Mouse (Mus musculus): ENCODE data around the gene Kcng1. TPM values are rescaled to one million over a fixed set of nuclear protein-coding genes. Genes with fewer than 3 reads are reported as not detected.

Gene Kcng1
- total and polyA plus RNA-seq, 3 experiments = not detected

DNA sequence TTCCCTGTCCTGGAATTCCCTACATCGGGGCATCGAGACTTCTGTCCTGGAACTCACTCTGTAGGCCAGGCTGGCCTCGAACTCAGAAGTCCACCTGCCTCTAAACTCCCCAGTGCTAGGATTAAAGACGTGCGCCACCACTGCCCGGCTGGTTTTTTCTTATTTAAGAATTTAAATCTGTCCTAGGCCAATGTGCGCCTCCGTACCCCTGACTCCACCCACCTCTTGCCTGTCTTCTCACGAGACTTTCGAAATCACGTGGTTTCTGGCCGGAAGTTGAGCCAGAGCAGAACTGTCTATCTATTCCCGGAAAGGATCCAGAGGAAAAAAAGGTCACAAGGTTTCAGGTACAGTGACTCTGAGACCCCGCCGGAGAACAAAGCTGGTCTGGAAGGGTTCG is 29.5 kb upstream of the Kcng1 start:
- Histone ChIP-seq H3K4me1 (ENCODE audit: control insufficient read depth in 1 of 2, insufficient read depth in 2 of 2, low read length in 2 of 2) (no peaks in the 10 kb centered on the region), H3K27ac (ENCODE audit: control insufficient read depth, low read depth, low read length) (no peak overlapping the region), H3K36me3 (ENCODE audit: control insufficient read depth in 1 of 2, insufficient read depth in 2 of 2, low read length in 2 of 2) (no peaks in the 10 kb centered on the region), H3K9me3 (replicated peaks; ENCODE audit: insufficient read depth, low read length) (no peaks in the 10 kb centered on the region), H3K4me3 (ENCODE audit: control insufficient read depth in 1 of 2, insufficient read depth in 1 of 2, low read depth in 2 of 2, low read length in 2 of 2) (no peak overlapping the region), H3K9ac (ENCODE audit: control insufficient read depth, low read depth, low read length, poor library complexity, severe bottlenecking) (no peak overlapping the region), H3K27me3 (ENCODE audit: control insufficient read depth in 1 of 2, insufficient read depth in 2 of 2, low read length in 2 of 2) (no peaks in the 10 kb centered on the region), H3K79me2 (ENCODE audit: control insufficient read depth, insufficient read depth, low read length, poor library complexity) (no peaks in the 10 kb centered on the region)
- no peak for TF ChIP-seq JUND (IDR thresholded peaks at IDR 0.05; ENCODE audit: low read depth, low read length)
- TF ChIP-seq MAFK (IDR thresholded peaks at IDR 0.05; ENCODE audit: borderline replicate concordance, low read depth, low read length) = no peak
- no peak for TF ChIP-seq BHLHE40 (IDR thresholded peaks at IDR 0.05; ENCODE audit: borderline replicate concordance, low read depth, low read length)
- TF ChIP-seq SIN3A (IDR thresholded peaks at IDR 0.05; ENCODE audit: low read length) = no peak
- no peak for TF ChIP-seq MXI1 (IDR thresholded peaks at IDR 0.05; ENCODE audit: low read depth, low read length)
- no peak for TF ChIP-seq CHD2 (IDR thresholded peaks at IDR 0.05; ENCODE audit: low read length)
- TF ChIP-seq MEF2A (IDR thresholded peaks at IDR 0.05; ENCODE audit: extremely low read depth, insufficient replicate concordance, low read depth, low read length, poor library complexity, severe bottlenecking) = no peak
- TF ChIP-seq RAD21 (IDR thresholded peaks at IDR 0.05; ENCODE audit: low read depth, low read length) = no peak
- no peak for TF ChIP-seq POLR2A (IDR thresholded peaks at IDR 0.05; ENCODE audit: control insufficient read depth in 1 of 2, insufficient read depth in 1 of 2, low read depth in 1 of 2, low read length in 2 of 2, poor library complexity in 1 of 2)
- TF ChIP-seq CHD1 (IDR thresholded peaks at IDR 0.05; ENCODE audit: low read depth, low read length) = no peak
- no peak for TF ChIP-seq USF2 (IDR thresholded peaks at IDR 0.05; ENCODE audit: borderline replicate concordance in 1 of 2, insufficient read depth in 1 of 2, low read depth in 1 of 2, low read length in 2 of 2)
- TF ChIP-seq NELFE (IDR thresholded peaks at IDR 0.05; ENCODE audit: low read depth, low read length) = no peak
- no peak for TF ChIP-seq ZMIZ1 (IDR thresholded peaks at IDR 0.05; ENCODE audit: low read depth, low read length)
- no peak for DNase-seq (ENCODE audit: low read depth, low spot score)

GRCm38 (mm10) chr2:168308916-168309315 is 27.4 kb upstream of the Kcng1 start:
- Histone ChIP-seq H3K27me3 (ENCODE audit: control insufficient read depth in 1 of 2, insufficient read depth in 2 of 2, low read length in 2 of 2) (no peaks in the 10 kb centered on the region), H3K9me3 (replicated peaks; ENCODE audit: insufficient read depth, low read length) (no peaks in the 10 kb centered on the region), H3K4me1 (ENCODE audit: control insufficient read depth in 1 of 2, insufficient read depth in 2 of 2, low read length in 2 of 2) (no peaks in the 10 kb centered on the region), H3K36me3 (ENCODE audit: control insufficient read depth in 1 of 2, insufficient read depth in 2 of 2, low read length in 2 of 2) (no peaks in the 10 kb centered on the region), H3K79me2 (ENCODE audit: control insufficient read depth, insufficient read depth, low read length, poor library complexity) (no peaks in the 10 kb centered on the region), H3K27ac (ENCODE audit: control insufficient read depth, low read depth, low read length) (no peak overlapping the region), H3K9ac (ENCODE audit: control insufficient read depth, low read depth, low read length, poor library complexity, severe bottlenecking) (no peak overlapping the region), H3K4me3 (ENCODE audit: control insufficient read depth in 1 of 2, insufficient read depth in 1 of 2, low read depth in 2 of 2, low read length in 2 of 2) (no peak overlapping the region)
- TF ChIP-seq E2F4 (IDR thresholded peaks at IDR 0.05; ENCODE audit: borderline replicate concordance, low read depth, low read length) = no peak
- TF ChIP-seq CHD2 (IDR thresholded peaks at IDR 0.05; ENCODE audit: low read length) = no peak
- no peak for TF ChIP-seq RAD21 (IDR thresholded peaks at IDR 0.05; ENCODE audit: low read depth, low read length)
- no peak for TF ChIP-seq USF1 (IDR thresholded peaks at IDR 0.05; ENCODE audit: low read depth, low read length)
- TF ChIP-seq BHLHE40 (IDR thresholded peaks at IDR 0.05; ENCODE audit: borderline replicate concordance, low read depth, low read length) = no peak
- no peak for TF ChIP-seq EP300 (IDR thresholded peaks at IDR 0.05; ENCODE audit: low read depth in 1 of 2, low read length in 2 of 2)
- TF ChIP-seq MAFK (IDR thresholded peaks at IDR 0.05; ENCODE audit: borderline replicate concordance, low read depth, low read length) = no peak
- TF ChIP-seq ZC3H11A (IDR thresholded peaks at IDR 0.05; ENCODE audit: low read depth, low read length) = no peak
- no peak for DNase-seq (ENCODE audit: low read depth, low spot score)
